Mouse (Mus musculus) heart, embryonic 16.5 days (tissue): Measurements from ENCODE around the gene Dusp2. TPM values are rescaled to one million over a fixed set of nuclear protein-coding genes. Genes with fewer than 3 reads are reported as not detected.
A peak's percentile ranks its signal among the peaks of the same experiment; 100 is the strongest.
"Not testable (repeated sequence)": the region's sequence is repeated elsewhere in the genome, so short reads cannot be mapped to it uniquely, and the experiment has no call there.

Experiments
- ATAC-seq: fragments of 200-750 bp; cut with Nextera tagmentation; replicated peaks from 2 replicates; pipeline ENCODE4 v1.8.0; 2017; ENCODE audit warnings: moderate number of reproducible peaks; ENCODE audit not compliant: insufficient read depth, low FRiP score; ENCODE audit errors: extremely low read depth
- H3K27ac ChIP-seq: fragments of 300-500 bp; sonication (generic); 2 replicates; pipeline ENCODE4 v1.5.1; 2014; ENCODE audit warnings: mild to moderate bottlenecking, low read length, control low read depth, moderate library complexity
- H3K27me3 ChIP-seq: fragments of 300-500 bp; sonication (generic); 2 replicates; pipeline ENCODE4 v1.6.1; 2014; ENCODE audit warnings: low read length, mixed read lengths; ENCODE audit not compliant: control insufficient read depth, insufficient read depth
- H3K36me3 ChIP-seq: fragments of 300-500 bp; sonication (generic); 2 replicates; pipeline ENCODE4 v1.6.1; 2014; ENCODE audit not compliant: control insufficient read depth, insufficient read depth
- H3K4me1 ChIP-seq: fragments of 300-500 bp; sonication (generic); 2 replicates; pipeline ENCODE4 v1.6.1; 2014; ENCODE audit warnings: low read length, mixed read lengths; ENCODE audit not compliant: control insufficient read depth, insufficient read depth
- H3K4me2 ChIP-seq: fragments of 300-500 bp; sonication (generic); 2 replicates; pipeline ENCODE4 v1.6.1; 2014; ENCODE audit warnings: low read depth, mild to moderate bottlenecking, control low read depth, low read length
- H3K4me3 ChIP-seq: fragments of 300-500 bp; sonication (generic); 2 replicates; pipeline ENCODE4 v1.5.1; 2014; ENCODE audit warnings: mild to moderate bottlenecking, control low read depth, low read length
- H3K9ac ChIP-seq: fragments of 300-500 bp; sonication (generic); 2 replicates; pipeline ENCODE4 v1.6.1; 2014; ENCODE audit warnings: low read length, control low read depth
- H3K9me3 ChIP-seq: fragments of 300-500 bp; sonication (generic); replicated peaks from 2 replicates; pipeline ENCODE4 v1.6.1; 2016; ENCODE audit warnings: low read length; ENCODE audit not compliant: control insufficient read depth
- WGBS: fragments of 180-500 bp; shearing (Covaris S2); extraction: QIAGEN DNeasy Blood & Tissue Kit; methylation state at CpG from one replicate; pipeline ENCODE4 v1.1.7; 2014; 5-methylcytosine and 5-hydroxymethylcytosine counted together
- polyA plus RNA-seq: library from polyadenylated mRNA; unstranded; fragments of >200 nt; fragmentation: Nextera tagmentation; extraction: Ambion mirVana; gene quantifications from 2 replicates; pipeline ENCODE4 v1.2.1, GENCODE M21; 2015

Dusp2 gene
- 10.4 and 18.1 TPM in 2 replicates for polyA plus RNA-seq

GRCm38 (mm10) chr2:127335767-127336496, at the start of gene Dusp2:
TSS of gene Dusp2 (plus strand) at chr2:127336159.
- Histone ChIP-seq H3K4me2 (peak within 1 kb of the TSS; percentile 91), H3K9me3 (no peaks in the 10 kb centered on the region), H3K27me3 (peaks cover 16% of the 10 kb centered on the region), H3K9ac (peak within 1 kb of the TSS; percentile 72), H3K36me3 (no peaks in the 10 kb centered on the region), H3K4me3 (peak within 1 kb of the TSS; percentile 61), H3K27ac (peak within 1 kb of the TSS; percentile 67), H3K4me1 (peaks cover 8% of the 10 kb centered on the region)
- peak; percentile 86 for ATAC-seq
- under 1% methylated on average over 68 of the region's 76 CpGs for WGBS

GRCm38 (mm10) chr2:127292250-127292649, 43.7 kb upstream of the Dusp2 start:
- H3K27me3 ChIP-seq: no peaks in the 10 kb centered on the region
- no peak overlapping the region for H3K4me3 ChIP-seq
- no peak for ATAC-seq
- H3K36me3 ChIP-seq: peaks cover 55% of the 10 kb centered on the region
- 56% methylated on average over 4 of the region's 4 CpGs for WGBS
- no peak overlapping the region for H3K4me2 ChIP-seq
- H3K4me1 ChIP-seq: no peaks in the 10 kb centered on the region
- no peak overlapping the region for H3K27ac ChIP-seq
- no peak overlapping the region for H3K9ac ChIP-seq
- H3K9me3 ChIP-seq: no peaks in the 10 kb centered on the region

GRCm38 (mm10) chr2:127297001-127297805, 38.8 kb upstream of the Dusp2 start:
- no peak overlapping the region for H3K9ac ChIP-seq
- 89% methylated on average over 7 of the region's 7 CpGs for WGBS
- H3K9me3 ChIP-seq: no peaks in the 10 kb centered on the region
- H3K36me3 ChIP-seq: peaks cover 62% of the 10 kb centered on the region
- ATAC-seq: no peak
- no peak overlapping the region for H3K27ac ChIP-seq
- no peaks in the 10 kb centered on the region for H3K27me3 ChIP-seq
- no peak overlapping the region for H3K4me3 ChIP-seq
- H3K4me1 ChIP-seq: no peaks in the 10 kb centered on the region
- no peak overlapping the region for H3K4me2 ChIP-seq

GRCm38 (mm10) chr2:127298056-127298455, 37.9 kb upstream of the Dusp2 start:
- Histone ChIP-seq H3K9me3 (no peaks in the 10 kb centered on the region), H3K36me3 (peaks cover 58% of the 10 kb centered on the region), H3K4me3 (no peak overlapping the region), H3K27ac (no peak overlapping the region), H3K4me1 (no peaks in the 10 kb centered on the region), H3K4me2 (no peak overlapping the region), H3K9ac (no peak overlapping the region), H3K27me3 (no peaks in the 10 kb centered on the region)
- no peak for ATAC-seq
- 96% methylated on average over 1 of the region's 1 CpGs for WGBS

- peaks cover 48% of the 10 kb centered on the region for H3K36me3 ChIP-seq
- no peak overlapping the region for H3K27ac ChIP-seq
Observed at GRCm38 (mm10) chr2:127300701-127301100, 35.3 kb upstream of the Dusp2 start.

GRCm38 (mm10) chr2:127301883-127302282, 34.1 kb upstream of the Dusp2 start:
- Histone ChIP-seq H3K9me3 (no peaks in the 10 kb centered on the region), H3K4me3 (no peak overlapping the region), H3K4me2 (no peak overlapping the region), H3K9ac (no peak overlapping the region), H3K4me1 (no peaks in the 10 kb centered on the region), H3K27me3 (no peaks in the 10 kb centered on the region), H3K27ac (no peak overlapping the region), H3K36me3 (peaks cover 36% of the 10 kb centered on the region)
- no peak for ATAC-seq
- 89% methylated on average over 3 of the region's 3 CpGs for WGBS

More at GRCm38 (mm10) chr2:127300701-127301100, 35.3 kb upstream of the Dusp2 start:
- H3K4me2 ChIP-seq: no peak overlapping the region
- WGBS: 73% methylated on average over 3 of the region's 3 CpGs
- H3K27me3 ChIP-seq: no peaks in the 10 kb centered on the region
- H3K4me3 ChIP-seq: no peak overlapping the region
- H3K9ac ChIP-seq: no peak overlapping the region
- no peaks in the 10 kb centered on the region for H3K4me1 ChIP-seq
- H3K9me3 ChIP-seq: no peaks in the 10 kb centered on the region
- ATAC-seq: no peak

GRCm38 (mm10) chr2:127304192-127304591, 31.8 kb upstream of the Dusp2 start:
- H3K27ac ChIP-seq, H3K4me1 ChIP-seq, H3K4me3 ChIP-seq, H3K4me2 ChIP-seq, H3K27me3 ChIP-seq, ATAC-seq, H3K9me3 ChIP-seq, H3K9ac ChIP-seq: not testable (repeated sequence)
- H3K36me3 ChIP-seq: peaks cover 13% of the 10 kb centered on the region
- 85% methylated on average over 4 of the region's 4 CpGs for WGBS

GRCm38 (mm10) chr2:127304609-127305210, 31.2 kb upstream of the Dusp2 start:
- no peaks in the 10 kb centered on the region for H3K9me3 ChIP-seq
- no peak overlapping the region; the same call in 1 of the 2 replicates for H3K27ac ChIP-seq
- H3K36me3 ChIP-seq: peaks cover 10% of the 10 kb centered on the region
- WGBS: 65% methylated on average over 3 of the region's 3 CpGs
- no peaks in the 10 kb centered on the region for H3K4me1 ChIP-seq
- H3K27me3 ChIP-seq: no peaks in the 10 kb centered on the region
- no peak overlapping the region for H3K4me2 ChIP-seq
- H3K4me3 ChIP-seq: no peak overlapping the region
- ATAC-seq: no peak
- H3K9ac ChIP-seq: no peak overlapping the region

GRCm38 (mm10) chr2:127306123-127306522, 29.8 kb upstream of the Dusp2 start:
- no peaks in the 10 kb centered on the region for H3K9me3 ChIP-seq
- H3K27me3 ChIP-seq: no peaks in the 10 kb centered on the region
- H3K36me3 ChIP-seq: no peaks in the 10 kb centered on the region
- H3K4me1 ChIP-seq: no peaks in the 10 kb centered on the region
- no peak overlapping the region for H3K9ac ChIP-seq
- no peak for ATAC-seq
- no peak overlapping the region for H3K4me3 ChIP-seq
- no peak overlapping the region for H3K27ac ChIP-seq
- no peak overlapping the region for H3K4me2 ChIP-seq
